Mouse (Mus musculus): ENCODE results near the gene Actrt2. TPM values are rescaled to one million over a fixed set of nuclear protein-coding genes. Genes with fewer than 3 reads are reported as not detected.

Gene Actrt2
- total RNA-seq, 2 experiments from 2014 or later, result not detected

Other genes starting within 250 kb of the Actrt2 start
- gene Prdm16, start 31.0 kb downstream of the Actrt2 start, total RNA-seq (2021), result 1 to 10 TPM; 9.1 to 9.9 TPM
- 1 to 10 TPM; 2.4 to 2.8 TPM for gene Ttc34, start 169.6 kb upstream of the Actrt2 start, total RNA-seq (2021)
- under 1 TPM; 0.28 to 0.54 TPM for gene Mmel1, start 201.7 kb upstream of the Actrt2 start, total RNA-seq (2021)
- 10 to 100 TPM; 19.5 to 19.8 TPM for gene Fam213b, start 231.3 kb upstream of the Actrt2 start, total RNA-seq (2021)